Mouse (Mus musculus) heart, postnatal 0 days (tissue): Measurements from ENCODE around the gene Kcnma1. TPM values are rescaled to one million over a fixed set of nuclear protein-coding genes. Genes with fewer than 3 reads are reported as not detected.

ENCODE experiments used
- ATAC-seq: fragments of 200-750 bp; cut with Nextera tagmentation; 2 replicates; pipeline ENCODE4 v1.8.0; 2017; ENCODE audit warnings: low read depth, moderate number of reproducible peaks, moderate library complexity; ENCODE audit not compliant: insufficient read depth
- DNase-seq: peaks from one replicate; pipeline ENCODE4 v3.0.0-alpha.2; 2016; ENCODE audit warnings: low spot score
- H3K27ac ChIP-seq: fragments of 300-500 bp; sonication (generic); 2 replicates; pipeline ENCODE4 v1.5.1; 2014; ENCODE audit warnings: low read depth, mild to moderate bottlenecking
- H3K27me3 ChIP-seq: fragments of 300-500 bp; sonication (generic); 2 replicates; pipeline ENCODE4 v1.6.1; 2014; ENCODE audit warnings: low read length, mixed read lengths; ENCODE audit not compliant: control insufficient read depth, insufficient read depth
- H3K36me3 ChIP-seq: fragments of 300-500 bp; sonication (generic); replicated peaks from 2 replicates; pipeline ENCODE4 v1.6.1; 2014; ENCODE audit warnings: low read length, mixed read lengths; ENCODE audit not compliant: control insufficient read depth, insufficient read depth
- H3K4me1 ChIP-seq: fragments of 300-500 bp; sonication (generic); 2 replicates; pipeline ENCODE4 v1.6.1; 2014; ENCODE audit warnings: antibody characterized with exemption; ENCODE audit not compliant: control insufficient read depth, insufficient read depth
- H3K4me2 ChIP-seq: fragments of 300-500 bp; sonication (generic); 2 replicates; pipeline ENCODE4 v1.6.1; 2014; ENCODE audit warnings: low read depth, mild to moderate bottlenecking, low read length, moderate library complexity
- H3K4me3 ChIP-seq: fragments of 300-500 bp; sonication (generic); 2 replicates; pipeline ENCODE4 v1.5.1; 2014; ENCODE audit warnings: low read depth, low read length
- H3K9ac ChIP-seq: fragments of 300-500 bp; sonication (generic); replicated peaks from 2 replicates; pipeline ENCODE4 v1.6.1; 2014; ENCODE audit warnings: low read depth, low read length, mixed read lengths
- H3K9me3 ChIP-seq: fragments of 300-500 bp; sonication (generic); replicated peaks from 2 replicates; pipeline ENCODE4 v1.6.1; 2016; ENCODE audit warnings: low read length; ENCODE audit not compliant: control insufficient read depth
- CTCF ChIP-seq: IDR thresholded peaks from 2 replicates; pipeline ENCODE4 v1.5.1; 2016; ENCODE audit warnings: antibody characterized with exemption, control low read depth, low read depth
- EP300 ChIP-seq: IDR thresholded peaks from 2 replicates; pipeline ENCODE4 v1.6.1; 2016; ENCODE audit warnings: antibody characterized with exemption, low read depth
- WGBS: fragments of 180-500 bp; shearing (Covaris S2); extraction: QIAGEN DNeasy Blood & Tissue Kit; methylation state at CpG from one replicate; pipeline ENCODE4 v1.1.7; 2014; 5-methylcytosine and 5-hydroxymethylcytosine counted together
- polyA plus RNA-seq: library from polyadenylated mRNA; unstranded; fragments of >200 nt; fragmentation: Nextera tagmentation; extraction: Ambion mirVana; gene quantifications from 2 replicates; pipeline ENCODE4 v1.2.1, GENCODE M21; 2015
- total RNA-seq: library from RNA; depleted of rRNA; stranded (reverse); fragments of >200 nt; gene quantifications from 2 replicates; pipeline ENCODE4 v1.2.3, GENCODE M21; 2014; ENCODE audit warnings: low replicate concordance

The Kcnma1 gene
- total and polyA plus RNA-seq, 2 experiments from 2014 or later: 0.10 to 1.3 TPM

DNA sequence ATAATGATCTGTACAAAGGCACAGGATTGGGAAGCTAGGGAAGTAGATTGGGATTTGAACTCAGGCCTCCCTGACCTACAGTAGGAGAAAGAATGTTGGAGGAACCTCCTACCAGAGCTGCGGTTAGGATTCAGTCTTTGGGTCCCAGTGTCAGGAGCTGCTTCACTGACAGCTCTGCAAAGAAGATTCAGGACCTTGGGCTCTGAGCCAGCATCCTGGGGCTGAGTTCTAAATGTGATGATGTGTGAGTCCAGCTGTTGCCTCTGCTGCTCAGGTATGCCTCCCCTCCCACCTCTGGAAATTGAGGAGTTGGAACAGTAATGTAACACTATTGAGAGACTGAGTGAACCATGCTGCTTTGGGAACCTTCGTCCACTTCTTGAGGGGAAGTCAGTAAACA is 266.3 kb downstream of the Kcnma1 start:
- no peak for ATAC-seq
- no peak for TF ChIP-seq EP300
- no peak for TF ChIP-seq CTCF
- H3K4me2 ChIP-seq: no peak overlapping the region
- no peak overlapping the region for H3K27ac ChIP-seq
- H3K36me3 ChIP-seq: no peaks in the 10 kb centered on the region
- H3K4me3 ChIP-seq: no peak overlapping the region
- no peak overlapping the region for H3K9ac ChIP-seq
- H3K27me3 ChIP-seq: no peaks in the 10 kb centered on the region
- no peak for DNase-seq
- H3K9me3 ChIP-seq: no peaks in the 10 kb centered on the region
- 61% methylated on average over 2 of the region's 2 CpGs for WGBS
- H3K4me1 ChIP-seq: no peaks in the 10 kb centered on the region

DNA sequence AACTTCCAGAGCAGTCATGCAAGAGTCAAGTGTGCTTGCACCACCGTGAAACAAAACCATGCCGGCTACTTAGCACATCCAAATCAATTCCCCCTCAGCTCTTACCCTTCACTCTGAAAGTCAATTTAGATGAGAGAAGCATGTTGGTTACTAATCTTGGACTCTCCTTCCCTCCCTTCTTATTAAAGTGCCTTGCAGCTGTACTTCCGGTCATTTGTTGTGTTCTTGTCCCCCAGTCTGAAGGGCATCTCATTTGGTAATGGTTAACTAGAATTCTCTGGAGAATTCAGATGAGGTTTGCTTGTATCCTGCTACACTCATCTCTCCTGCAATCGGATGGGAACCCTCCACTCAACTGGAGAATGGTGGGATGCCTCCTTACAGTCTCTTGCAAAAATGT is 267.3 kb downstream of the Kcnma1 start:
- TF ChIP-seq EP300 (no peak), CTCF (no peak)
- Histone ChIP-seq H3K9me3 (no peaks in the 10 kb centered on the region), H3K27ac (no peak overlapping the region), H3K4me2 (no peak overlapping the region), H3K4me1 (no peaks in the 10 kb centered on the region), H3K27me3 (no peaks in the 10 kb centered on the region), H3K4me3 (no peak overlapping the region), H3K9ac (no peak overlapping the region), H3K36me3 (no peaks in the 10 kb centered on the region)
- ATAC-seq (no peak), DNase-seq (no peak)
- WGBS: 79% methylated on average over 4 of the region's 4 CpGs

DNA sequence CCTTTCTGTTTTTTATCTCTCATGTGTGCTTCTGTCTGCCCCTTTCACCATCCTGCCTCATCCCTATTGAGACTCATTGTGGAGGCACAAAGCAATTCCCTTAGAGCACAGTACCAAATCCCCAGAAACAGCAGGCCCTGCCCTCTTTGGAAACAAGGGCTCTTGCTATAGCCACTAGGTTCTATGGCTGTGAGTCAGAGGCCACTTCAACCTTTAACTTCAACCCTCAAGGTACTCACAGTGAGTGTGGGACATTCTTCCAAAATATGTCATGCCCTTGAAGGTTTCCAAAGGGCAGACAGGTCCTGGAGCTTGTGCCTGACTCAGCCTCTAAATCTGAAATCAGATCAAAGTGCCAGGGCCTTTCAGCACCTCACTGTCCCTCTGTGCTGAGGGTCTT is 272.8 kb downstream of the Kcnma1 start:
- no peak overlapping the region for H3K4me2 ChIP-seq
- no peak for ATAC-seq
- H3K9me3 ChIP-seq: no peaks in the 10 kb centered on the region
- TF ChIP-seq CTCF (no peak), EP300 (no peak)
- no peak for DNase-seq
- no peaks in the 10 kb centered on the region for H3K36me3 ChIP-seq
- H3K4me3 ChIP-seq: no peak overlapping the region
- no peak overlapping the region for H3K27ac ChIP-seq
- no peaks in the 10 kb centered on the region for H3K27me3 ChIP-seq
- H3K4me1 ChIP-seq: no peaks in the 10 kb centered on the region
- no peak overlapping the region for H3K9ac ChIP-seq

DNA sequence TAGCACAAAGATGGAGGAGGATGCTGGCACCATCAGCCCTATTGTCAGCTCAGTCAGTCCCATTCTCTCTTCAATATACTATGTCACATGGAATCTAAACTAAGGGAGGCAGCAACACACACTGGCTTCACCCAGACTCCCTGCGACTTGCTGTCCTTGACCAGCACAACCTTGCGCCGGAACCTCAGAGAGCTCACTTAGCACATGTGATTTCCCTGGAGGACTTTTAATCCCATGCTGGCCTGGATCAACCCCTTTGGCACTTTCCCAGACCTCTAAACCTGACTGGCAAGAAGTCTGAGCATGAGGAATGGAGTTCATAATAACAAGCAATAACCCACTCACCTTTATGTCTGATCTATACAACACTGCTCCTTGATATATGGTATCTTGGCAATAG is 280.1 kb downstream of the Kcnma1 start:
- TF ChIP-seq EP300 (no peak), CTCF (no peak)
- H3K9ac ChIP-seq: no peak overlapping the region
- DNase-seq (no peak), ATAC-seq (no peak)
- 0 out of 2 replicates have a peak, but pooled peaks cover 12% of the 10 kb centered on the region for H3K27me3 ChIP-seq
- no peak overlapping the region for H3K4me3 ChIP-seq
- 87% methylated on average over 3 of the region's 3 CpGs for WGBS
- no peak overlapping the region for H3K4me2 ChIP-seq
- H3K9me3 ChIP-seq: no peaks in the 10 kb centered on the region
- H3K36me3 ChIP-seq: no peaks in the 10 kb centered on the region
- H3K27ac ChIP-seq: no peak overlapping the region
- H3K4me1 ChIP-seq: no peaks in the 10 kb centered on the region

DNA sequence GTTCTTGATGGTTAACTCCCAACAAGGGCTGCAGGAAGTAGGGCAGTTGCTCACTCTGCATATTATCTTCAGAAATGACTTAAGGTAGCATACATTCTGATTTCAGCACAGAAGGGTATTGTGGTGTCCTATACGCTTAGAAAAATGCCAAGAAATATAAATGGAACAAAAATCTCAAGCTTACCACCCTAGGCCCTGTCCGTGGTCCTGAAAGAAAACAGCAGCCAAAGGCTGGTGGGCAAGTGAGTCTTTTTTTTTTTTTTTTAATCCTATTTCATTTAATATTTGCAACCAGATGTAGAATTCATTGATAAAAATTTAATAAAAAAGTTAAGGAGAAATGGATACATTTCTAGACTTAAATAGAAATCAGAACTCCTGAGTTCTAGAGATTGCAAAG is 284.9 kb downstream of the Kcnma1 start:
- Histone ChIP-seq H3K36me3 (no peaks in the 10 kb centered on the region), H3K9me3 (no peaks in the 10 kb centered on the region), H3K27ac (no peak overlapping the region), H3K4me2 (no peak overlapping the region), H3K4me1 (no peaks in the 10 kb centered on the region), H3K9ac (no peak overlapping the region), H3K4me3 (no peak overlapping the region), H3K27me3 (0 out of 2 replicates have a peak, but pooled peaks cover 14% of the 10 kb centered on the region)
- TF ChIP-seq CTCF: no peak
- no peak for TF ChIP-seq EP300
- WGBS: 39% methylated on average over 2 of the region's 2 CpGs
- ATAC-seq: no peak
- no peak for DNase-seq

DNA sequence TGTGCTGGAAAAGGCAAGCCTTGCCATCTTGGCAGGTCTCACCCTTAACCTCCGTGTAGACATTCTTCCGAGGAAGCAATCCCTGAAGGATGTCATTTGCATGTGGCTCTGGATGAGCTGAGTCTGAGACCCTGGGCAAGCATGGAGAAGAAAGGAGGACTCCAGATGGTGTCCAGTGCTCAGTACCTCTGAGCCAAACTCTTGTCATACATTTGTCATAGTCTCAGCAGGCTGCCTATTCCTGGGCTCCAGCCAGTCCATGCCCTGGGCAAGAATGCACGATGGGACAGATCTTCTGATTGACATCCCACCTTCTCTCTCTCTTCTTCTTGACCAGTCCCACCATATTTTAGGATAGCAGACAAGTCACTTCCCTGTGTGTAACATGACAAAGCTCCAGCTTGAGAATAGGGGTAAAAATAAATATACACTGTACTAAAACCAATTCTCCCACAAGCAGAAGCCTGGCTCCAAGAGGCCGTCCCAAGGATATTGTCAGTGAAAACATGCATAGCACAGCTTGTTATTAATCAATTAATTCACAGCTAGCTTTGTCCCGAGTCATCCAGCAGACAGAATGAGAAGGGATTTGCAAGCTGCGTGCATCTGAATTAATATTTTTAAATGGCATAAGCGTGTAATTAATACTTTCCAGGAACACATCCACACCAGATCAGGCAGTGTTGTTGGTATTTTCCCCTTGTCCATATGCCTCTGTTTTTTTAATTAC is 290.4 kb downstream of the Kcnma1 start:
- Histone ChIP-seq H3K4me1 (no peaks in the 10 kb centered on the region), H3K36me3 (no peaks in the 10 kb centered on the region), H3K9ac (no peak overlapping the region), H3K4me3 (no peak overlapping the region), H3K27me3 (peaks cover 23% of the 10 kb centered on the region; the same call in 1 of the 2 replicates), H3K27ac (no peak overlapping the region), H3K4me2 (no peak overlapping the region), H3K9me3 (no peaks in the 10 kb centered on the region)
- DNase-seq (no peak), ATAC-seq (no peak)
- no peak for TF ChIP-seq CTCF
- TF ChIP-seq EP300: no peak
- WGBS: 71% methylated on average over 7 of the region's 7 CpGs
